Mouse (Mus musculus): ENCODE measurements at regions not wholly inside any gene's neighbourhood (a gene's known extent, or its start where the extent isn't known, plus 50 kb on each side); places are given as distances from the start of the nearest gene placed in this dataset.

DNA sequence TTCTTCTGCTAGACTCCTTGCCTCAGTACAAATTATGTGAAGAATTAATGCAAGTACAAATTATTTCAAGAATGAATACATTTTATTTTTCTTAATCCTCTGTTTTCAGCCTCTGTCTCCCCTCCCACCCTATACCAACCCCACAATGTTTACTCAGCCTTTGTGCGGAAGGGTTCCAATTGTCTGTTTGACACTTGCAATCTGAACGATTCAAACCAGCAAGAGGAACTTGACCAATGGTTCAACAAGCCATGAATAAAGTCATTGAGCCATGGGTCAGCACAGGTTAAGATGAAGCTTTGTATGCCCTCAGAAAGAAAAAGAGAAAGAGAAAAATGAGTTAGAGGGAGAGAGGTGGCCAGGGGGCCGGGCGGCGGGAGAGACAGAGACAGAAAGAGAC lies 601.5 kb upstream of the Tenm2 start:
- no peak for TF ChIP-seq CTCF (conservative IDR thresholded peaks at IDR 0.05; ENCODE audit: low read length)
- no peak for TF ChIP-seq POU5F1 (IDR thresholded peaks at IDR 0.05; ENCODE audit: borderline replicate concordance, low read length)

All from E14TG2a.4 (cell line).